Comparison of ENCODE assay signal across 11 mouse cellular contexts in the genomic region with DNA sequence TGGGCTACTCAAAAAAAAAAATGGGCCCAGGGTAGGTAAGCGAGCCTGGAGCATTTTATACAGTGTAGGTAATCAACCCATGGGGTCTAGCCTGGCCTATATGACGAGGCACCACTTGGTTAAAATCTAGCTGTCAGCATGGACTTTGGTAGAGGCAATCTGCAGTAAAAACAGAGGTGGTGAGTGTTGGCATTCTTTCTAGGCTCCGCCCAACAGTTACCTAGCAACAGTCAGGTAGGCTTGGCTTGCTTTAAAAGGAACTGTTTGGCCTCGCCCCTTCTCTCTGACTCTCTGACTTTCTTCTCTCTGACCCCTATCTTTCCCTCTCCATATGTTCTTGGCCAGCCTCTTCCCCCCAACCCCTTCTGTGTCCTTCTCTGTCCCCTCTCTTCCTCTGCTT.
DNase-seq lines count a peak whose midpoint lies in the region; ATAC-seq and TF ChIP-seq lines count a peak whose summit lies in the region.
"Had no signal": no experiment of that assay in that cellular context is flagged by ENCODE, and none has a peak within 500 bp of the region (broad histone marks: within the 10 kb centered on the region; RNA-seq: fewer than 3 reads in every experiment).

No protein-coding gene starts in this region.

- ATAC-seq in intestine, embryonic 15.5 days = peak; percentile 90
- ATAC-seq in lung, embryonic 16.5 days (ENCODE audit: low read depth) = peak; percentile 23; the same call in 1 of the 2 replicates
- no peak for ATAC-seq in liver, postnatal 0 days
- ATAC-seq in hindbrain, embryonic 12.5 days (ENCODE audit: low FRiP score) = no peak

- TF ChIP-seq CTCF in liver, postnatal 0 days (IDR thresholded peaks at IDR 0.05; ENCODE audit: low read depth) = no peak

- H3K4me2 ChIP-seq in intestine, embryonic 15.5 days (replicated peaks) = no peak overlapping the region
- H3K4me2 ChIP-seq in lung, embryonic 16.5 days (ENCODE audit: low read depth, low read length) = no peak overlapping the region
- H3K4me2 ChIP-seq in liver, postnatal 0 days (ENCODE audit: low read depth, low read length) = no peak overlapping the region
- H3K4me2 ChIP-seq in hindbrain, embryonic 12.5 days (replicated peaks) = no peak overlapping the region

- no peak for TF ChIP-seq EP300 in liver, postnatal 0 days (IDR thresholded peaks at IDR 0.05; ENCODE audit: low read depth)

- no peaks in the 10 kb centered on the region for H3K27me3 ChIP-seq in intestine, embryonic 15.5 days (replicated peaks)
- no peaks in the 10 kb centered on the region for H3K27me3 ChIP-seq in lung, embryonic 16.5 days (ENCODE audit: control insufficient read depth, insufficient read depth, low read depth, low read length)
- H3K27me3 ChIP-seq in liver, postnatal 0 days (ENCODE audit: insufficient read depth, low read length) = no peaks in the 10 kb centered on the region
- H3K27me3 ChIP-seq in hindbrain, embryonic 12.5 days = 0 out of 2 replicates have a peak, but pooled peaks cover 3% of the 10 kb centered on the region

- H3K4me3 ChIP-seq in intestine, embryonic 15.5 days (replicated peaks) = no peak overlapping the region
- no peak overlapping the region for H3K4me3 ChIP-seq in lung, embryonic 16.5 days (ENCODE audit: low read length)
- no peak overlapping the region for H3K4me3 ChIP-seq in liver, postnatal 0 days (ENCODE audit: low read depth, low read length)
- H3K4me3 ChIP-seq in hindbrain, embryonic 12.5 days = no peak overlapping the region
- H3K4me3 ChIP-seq: embryonic facial prominence, embryonic 10.5 days had no signal

- no peak overlapping the region for H3K9ac ChIP-seq in intestine, embryonic 15.5 days
- H3K9ac ChIP-seq in lung, embryonic 16.5 days (ENCODE audit: low read length) = no peak overlapping the region
- no peak overlapping the region for H3K9ac ChIP-seq in liver, postnatal 0 days (replicated peaks)
- H3K9ac ChIP-seq in hindbrain, embryonic 12.5 days = no peak overlapping the region

- WGBS in intestine, embryonic 15.5 days = 57% methylated on average over 4 of the region's 4 CpGs
- WGBS in lung, embryonic 16.5 days = 50% methylated on average over 4 of the region's 4 CpGs
- whole genome bisulfite sequencing in liver, postnatal 0 days (ENCODE audit: insufficient replicate concordance) = 59% methylated on average over 4 of the region's 4 CpGs
- WGBS in hindbrain, embryonic 12.5 days = 58% methylated on average over 4 of the region's 4 CpGs

- no peak overlapping the region for H3K27ac ChIP-seq in intestine, embryonic 15.5 days
- H3K27ac ChIP-seq in lung, embryonic 16.5 days (ENCODE audit: low read length) = peak overlapping the region; percentile 60; the same call in 1 of the 2 replicates
- no peak overlapping the region for H3K27ac ChIP-seq in liver, postnatal 0 days (ENCODE audit: low read depth)
- no peak overlapping the region for H3K27ac ChIP-seq in hindbrain, embryonic 12.5 days

- intact Hi-C loops in gastrocnemius, postnatal 14 days (cut with DNase I; ENCODE audit: low total_unique reads) = no loop called here

- DNase-seq in 3T3-L1 (ENCODE audit: low read depth, low spot score) = peak; percentile 15
- DNase-seq in CD4-positive, CD25-positive, alpha-beta regulatory T cell, adult 2 months (ENCODE audit: low read depth, low spot score) = peak; percentile 69
- no peak for DNase-seq in liver, postnatal 0 days
- no peak for DNase-seq in gastrocnemius, postnatal 14 days
- DNase-seq: adrenal gland, postnatal 10 days; gastrocnemius, postnatal 10 days; thymus, postnatal 14 days had no signal

- H3K4me1 ChIP-seq in intestine, embryonic 15.5 days (replicated peaks) = peaks cover 12% of the 10 kb centered on the region
- H3K4me1 ChIP-seq in lung, embryonic 16.5 days (replicated peaks; ENCODE audit: control insufficient read depth, insufficient read depth, low read length) = peaks cover 14% of the 10 kb centered on the region
- H3K4me1 ChIP-seq in liver, postnatal 0 days (ENCODE audit: insufficient read depth) = peaks cover 11% of the 10 kb centered on the region
- peaks cover 20% of the 10 kb centered on the region for H3K4me1 ChIP-seq in hindbrain, embryonic 12.5 days

- no peaks in the 10 kb centered on the region for H3K36me3 ChIP-seq in intestine, embryonic 15.5 days
- H3K36me3 ChIP-seq in lung, embryonic 16.5 days (ENCODE audit: control insufficient read depth, insufficient read depth, low read length) = no peaks in the 10 kb centered on the region
- no peaks in the 10 kb centered on the region for H3K36me3 ChIP-seq in liver, postnatal 0 days (replicated peaks; ENCODE audit: insufficient read depth, low read length)
- no peaks in the 10 kb centered on the region for H3K36me3 ChIP-seq in hindbrain, embryonic 12.5 days
- H3K36me3 ChIP-seq: embryonic facial prominence, embryonic 10.5 days had no signal

- H3K9me3 ChIP-seq in intestine, embryonic 15.5 days = no peaks in the 10 kb centered on the region
- no peaks in the 10 kb centered on the region for H3K9me3 ChIP-seq in lung, embryonic 16.5 days (ENCODE audit: control insufficient read depth, low read length)
- no peaks in the 10 kb centered on the region for H3K9me3 ChIP-seq in liver, postnatal 0 days (ENCODE audit: low read length)
- no peaks in the 10 kb centered on the region for H3K9me3 ChIP-seq in hindbrain, embryonic 12.5 days (replicated peaks)
- H3K9me3 ChIP-seq: embryonic facial prominence, embryonic 10.5 days had no signal

Comparison
In these comparisons a context has a peak if more than half of its experiments do, and no peak if none do; other contexts are left out.
1. DNase-seq: peak in 3T3-L1 (single experiment) and CD4-positive, CD25-positive, alpha-beta regulatory T cell, adult 2 months (single experiment); none in liver, postnatal 0 days (single experiment) and gastrocnemius, postnatal 14 days (single experiment).
2. ATAC-seq: peak in intestine, embryonic 15.5 days (single experiment) and lung, embryonic 16.5 days (single experiment); none in liver, postnatal 0 days (single experiment) and hindbrain, embryonic 12.5 days (single experiment).